Mouse (Mus musculus) embryonic fibroblast, embryonic 13.5 days (primary cell): ENCODE results near the gene Skiv2l. TPM values are rescaled to one million over a fixed set of nuclear protein-coding genes. Genes with fewer than 3 reads are reported as not detected.
A peak's percentile ranks its signal among the peaks of the same experiment; 100 is the strongest.

Experiments used
- H3K27ac ChIP-seq: 2 replicates; pipeline ENCODE4 v1.5.1; 2012; ENCODE audit warnings: low read length, control low read depth, inconsistent platforms; ENCODE audit not compliant: insufficient read depth
- H3K4me1 ChIP-seq: 2 replicates; pipeline ENCODE4 v1.6.1; 2011; ENCODE audit warnings: low read length; ENCODE audit not compliant: control insufficient read depth, insufficient read depth
- H3K4me3 ChIP-seq: 2 replicates; pipeline ENCODE4 v1.5.1; 2011; ENCODE audit warnings: mild to moderate bottlenecking, control low read depth, low read length; ENCODE audit not compliant: insufficient read depth
- CTCF ChIP-seq: IDR thresholded peaks from 2 replicates; pipeline ENCODE4 v1.5.1; 2011; ENCODE audit warnings: mild to moderate bottlenecking, control low read depth, low read length, moderate library complexity, borderline replicate concordance; ENCODE audit not compliant: insufficient read depth
- POLR2A ChIP-seq: IDR thresholded peaks from 2 replicates; pipeline ENCODE4 v1.6.1; 2011; ENCODE audit warnings: low read depth, mild to moderate bottlenecking, control low read depth, low read length, moderate library complexity
- polyA plus RNA-seq: library from polyadenylated mRNA; stranded (reverse); fragments of >200 nt; gene quantifications from 2 replicates; pipeline ENCODE4 v1.2.4, GENCODE M21; 2011; ENCODE audit warnings: low read depth; ENCODE audit not compliant: missing spikeins, insufficient read length

Skiv2l gene
- polyA plus RNA-seq, 1 experiment: 27.7 TPM

GRCm38 (mm10) chr17:34894074-34894597 lies 44.1 kb upstream of the Skiv2l start:
- TF ChIP-seq CTCF (no peak), POLR2A (peak; percentile 71)

GRCm38 (mm10) chr17:34893072-34893824 lies 43.2 kb upstream of the Skiv2l start:
- Histone ChIP-seq H3K4me3 (no peak overlapping the region), H3K4me1 (no peaks in the 10 kb centered on the region), H3K27ac (peak overlapping the region; percentile 14; the same call in 1 of the 2 replicates)
- TF ChIP-seq POLR2A (no peak), CTCF (no peak)

More at GRCm38 (mm10) chr17:34894074-34894597, 44.1 kb upstream of the Skiv2l start:
- no peaks in the 10 kb centered on the region for H3K4me1 ChIP-seq
- H3K27ac ChIP-seq: peak overlapping the region; percentile 14; the same call in 1 of the 2 replicates
- peak overlapping the region; percentile 6; the same call in 1 of the 2 replicates for H3K4me3 ChIP-seq

GRCm38 (mm10) chr17:34891377-34891776 lies 41.4 kb upstream of the Skiv2l start:
- no peak for TF ChIP-seq POLR2A
- no peak for TF ChIP-seq CTCF
- Histone ChIP-seq H3K27ac (no peak overlapping the region), H3K4me1 (0 out of 2 replicates have a peak, but pooled peaks cover 3% of the 10 kb centered on the region), H3K4me3 (no peak overlapping the region)

- Histone ChIP-seq H3K27ac (no peak overlapping the region), H3K4me1 (peaks cover 9% of the 10 kb centered on the region), H3K4me3 (no peak overlapping the region)
- TF ChIP-seq POLR2A: no peak
Measured at GRCm38 (mm10) chr17:34890074-34890743, 40.2 kb upstream of the Skiv2l start.

GRCm38 (mm10) chr17:34887942-34888341 lies 37.9 kb upstream of the Skiv2l start:
- Histone ChIP-seq H3K4me3 (no peak overlapping the region), H3K27ac (no peak overlapping the region), H3K4me1 (peaks cover 13% of the 10 kb centered on the region)
- TF ChIP-seq CTCF (no peak), POLR2A (no peak)

GRCm38 (mm10) chr17:34885615-34886014 lies 35.6 kb upstream of the Skiv2l start:
- Histone ChIP-seq H3K4me1 (peaks cover 17% of the 10 kb centered on the region), H3K4me3 (no peak overlapping the region), H3K27ac (peak overlapping the region; percentile 72; the same call in 1 of the 2 replicates)
- no peak for TF ChIP-seq POLR2A
- TF ChIP-seq CTCF: no peak

- TF ChIP-seq POLR2A (no peak), CTCF (no peak)
- Histone ChIP-seq H3K4me3 (no peak overlapping the region), H3K4me1 (peaks cover 17% of the 10 kb centered on the region), H3K27ac (peak overlapping the region; percentile 44; the same call in 1 of the 2 replicates)
Measured at GRCm38 (mm10) chr17:34884704-34885103, 34.7 kb upstream of the Skiv2l start.

GRCm38 (mm10) chr17:34883332-34883731 lies 33.3 kb upstream of the Skiv2l start:
- Histone ChIP-seq H3K4me3 (no peak overlapping the region), H3K4me1 (peaks cover 17% of the 10 kb centered on the region), H3K27ac (no peak overlapping the region)
- no peak for TF ChIP-seq POLR2A
- peak; percentile 18; the same call in 1 of the 2 replicates for TF ChIP-seq CTCF

GRCm38 (mm10) chr17:34881683-34882310 lies 31.8 kb upstream of the Skiv2l start, which contains the start of gene Gm20547:
Gm20547 (minus strand) TSS chr17:34882042.
- H3K4me3 ChIP-seq: no peak within 1 kb of the TSS
- no peak for TF ChIP-seq CTCF
- no peak within 1 kb of the TSS for H3K27ac ChIP-seq
- peaks cover 17% of the 10 kb centered on the region for H3K4me1 ChIP-seq
